Mouse (Mus musculus) heart, adult 2 months (tissue): ENCODE data around the gene Mocs1. TPM values are rescaled to one million over a fixed set of nuclear protein-coding genes. Genes with fewer than 3 reads are reported as not detected.

ENCODE experiments used
- DNase-seq, 2 experiments: peaks; one replicate each; pipeline ENCODE4 v3.0.0; 2021
- H3K27ac ChIP-seq: fragments of 200-600 bp; 2 replicates; pipeline ENCODE4 v1.8.1; 2022
- H3K27me3 ChIP-seq: fragments of 200-500 bp; 2 replicates; pipeline ENCODE4 v1.6.1; 2012; ENCODE audit warnings: mild to moderate bottlenecking, low read length, inconsistent platforms, mixed read lengths; ENCODE audit not compliant: control insufficient read depth, insufficient read depth
- H3K36me3 ChIP-seq: fragments of 200-500 bp; 2 replicates; pipeline ENCODE4 v1.6.1; 2012; ENCODE audit warnings: low read length, inconsistent platforms; ENCODE audit not compliant: control insufficient read depth, insufficient read depth
- H3K4me1 ChIP-seq: fragments of 200-500 bp; 2 replicates; pipeline ENCODE4 v1.6.1; 2011; ENCODE audit warnings: low read length; ENCODE audit not compliant: control insufficient read depth, insufficient read depth
- H3K4me3 ChIP-seq: fragments of 200-600 bp; 2 replicates; pipeline ENCODE4 v1.8.1; 2022
- H3K79me2 ChIP-seq: fragments of 200-500 bp; replicated peaks from 2 replicates; pipeline ENCODE4 v1.6.1; 2012; ENCODE audit warnings: mild to moderate bottlenecking, inconsistent platforms, low read length, moderate library complexity, mixed read lengths; ENCODE audit not compliant: control insufficient read depth, insufficient read depth
- H3K9ac ChIP-seq: fragments of 200-500 bp; 2 replicates; pipeline ENCODE4 v1.6.1; 2012; ENCODE audit warnings: low read depth, mild to moderate bottlenecking, control low read depth, inconsistent platforms, low read length, mixed read lengths
- CTCF ChIP-seq: fragments of 200-600 bp; IDR thresholded peaks from 2 replicates; pipeline ENCODE4 v1.8.1; 2022; ENCODE audit warnings: antibody characterized with exemption, mild to moderate bottlenecking, moderate library complexity
- EP300 ChIP-seq: fragments of 200-500 bp; IDR thresholded peaks from 2 replicates; pipeline ENCODE4 v1.6.1; 2011; ENCODE audit warnings: low read depth, low read length, control low read depth; ENCODE audit not compliant: insufficient read depth
- POLR2A ChIP-seq: fragments of 200-500 bp; IDR thresholded peaks from 2 replicates; pipeline ENCODE4 v1.6.1; 2011; ENCODE audit warnings: mild to moderate bottlenecking, low read depth, low read length, control low read depth; ENCODE audit not compliant: insufficient read depth
- WGBS: fragments of 180-500 bp; shearing (Covaris S2); methylation state at CpG from one replicate; pipeline ENCODE4 v1.1.7; 2018; 5-methylcytosine and 5-hydroxymethylcytosine counted together
- intact Hi-C: fragments of 180-260 bp; cut with DNase I; formaldehyde crosslinking; loops from one replicate; pipeline ENCODE4 v1.15.1; 2025
- polyA plus RNA-seq: library from polyadenylated mRNA; depleted of rRNA; stranded (reverse); fragments of >200 nt; gene quantifications from 2 replicates; pipeline ENCODE4 v1.2.3, GENCODE M21; 2012
- total RNA-seq, 2 experiments: library from RNA; stranded (reverse); gene quantifications; 2 replicates each; pipeline ENCODE4 v1.2.3; 2021

Gene Mocs1
- total and polyA plus RNA-seq, 3 experiments = 13.4 to 20.9 (median 19.2) TPM

DNA sequence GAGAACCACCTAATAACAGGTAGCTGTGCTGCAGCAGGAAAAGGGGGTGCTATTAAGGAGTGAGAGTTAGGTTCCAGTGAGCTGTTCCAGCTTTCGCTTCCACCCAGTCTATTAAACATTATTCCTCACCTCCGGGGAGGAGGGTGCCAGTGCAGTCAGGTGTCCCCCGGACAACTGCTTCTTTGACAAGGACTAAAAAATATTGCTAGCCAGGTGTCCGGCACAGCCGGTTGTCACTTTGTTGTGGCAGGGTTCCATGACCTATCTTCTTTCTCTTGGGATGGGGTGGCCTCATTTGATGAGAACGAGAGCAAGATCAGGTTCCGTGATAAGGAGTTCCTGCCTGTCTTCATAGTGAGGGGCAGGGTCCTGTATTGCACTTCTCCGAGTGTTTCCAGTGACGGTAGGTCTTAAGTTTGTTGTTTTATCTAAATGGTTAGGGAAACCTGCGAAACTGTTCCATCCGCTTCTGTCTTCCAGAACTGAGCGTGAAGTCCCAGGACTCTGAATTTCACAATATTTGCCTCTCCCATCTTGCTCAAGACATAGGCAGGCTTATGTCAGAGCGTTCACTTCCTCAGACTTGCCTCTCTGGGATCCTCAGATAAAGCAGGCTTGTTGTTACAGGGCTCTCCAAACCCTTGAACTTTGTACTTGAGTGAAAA lies 721 bp downstream of the Mocs1 start:
- Histone ChIP-seq H3K79me2 (no peaks in the 10 kb centered on the region), H3K27me3 (no peaks in the 10 kb centered on the region), H3K9ac (peak overlapping the region; percentile 93), H3K4me1 (peaks cover 25% of the 10 kb centered on the region), H3K4me3 (peak overlapping the region; percentile 92), H3K27ac (peak overlapping the region; percentile 96), H3K36me3 (peaks cover 3% of the 10 kb centered on the region; the same call in 1 of the 2 replicates)
- intact Hi-C loops = no loop called here
- TF ChIP-seq EP300 (no peak), POLR2A (no peak), CTCF (no peak)
- 23% methylated on average over 13 of the region's 13 CpGs for WGBS
- peak; percentile 41 to 58 for DNase-seq

DNA sequence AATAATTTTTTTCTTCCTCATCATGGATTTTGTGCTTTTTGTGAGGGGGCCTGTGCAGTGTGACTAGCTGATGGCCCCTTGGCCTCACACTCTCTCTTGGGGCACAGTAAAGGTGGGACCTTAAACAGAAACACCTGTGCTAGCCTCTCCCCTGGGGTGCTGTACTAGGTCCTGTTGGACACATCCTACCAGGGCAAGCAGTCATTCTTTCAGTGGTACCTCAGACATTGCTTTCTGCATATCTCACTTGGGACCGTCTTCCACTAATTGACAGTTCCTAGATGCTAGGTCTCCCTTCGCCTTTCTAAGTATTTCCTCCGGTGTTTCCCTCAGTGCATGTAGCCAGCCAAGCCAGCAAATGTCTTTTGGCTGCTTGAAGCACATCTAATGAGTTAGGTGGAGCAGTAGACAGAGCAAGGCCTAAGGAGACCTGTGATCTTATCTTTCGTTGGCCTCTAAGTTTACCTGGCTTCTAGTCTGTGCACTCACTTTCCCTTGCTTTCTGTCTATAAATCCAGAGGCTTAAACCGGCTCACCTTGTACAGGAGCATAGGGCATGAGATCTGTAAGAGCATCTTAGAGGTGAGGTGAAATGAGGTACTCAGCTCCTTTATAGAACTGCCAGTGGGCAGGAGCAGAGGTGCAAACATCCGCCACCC lies 1.4 kb downstream of the Mocs1 start:
- intact Hi-C loops = no loop called here
- Histone ChIP-seq H3K36me3 (peaks cover 3% of the 10 kb centered on the region; the same call in 1 of the 2 replicates), H3K9ac (peak overlapping the region; percentile 49; the same call in 1 of the 2 replicates), H3K4me3 (peak overlapping the region; percentile 92), H3K4me1 (peaks cover 25% of the 10 kb centered on the region), H3K79me2 (no peaks in the 10 kb centered on the region), H3K27ac (peak overlapping the region; percentile 96), H3K27me3 (no peaks in the 10 kb centered on the region)
- no peak for DNase-seq
- WGBS = 60% methylated on average over 6 of the region's 6 CpGs
- no peak for TF ChIP-seq POLR2A
- TF ChIP-seq CTCF = no peak
- TF ChIP-seq EP300 = no peak

DNA sequence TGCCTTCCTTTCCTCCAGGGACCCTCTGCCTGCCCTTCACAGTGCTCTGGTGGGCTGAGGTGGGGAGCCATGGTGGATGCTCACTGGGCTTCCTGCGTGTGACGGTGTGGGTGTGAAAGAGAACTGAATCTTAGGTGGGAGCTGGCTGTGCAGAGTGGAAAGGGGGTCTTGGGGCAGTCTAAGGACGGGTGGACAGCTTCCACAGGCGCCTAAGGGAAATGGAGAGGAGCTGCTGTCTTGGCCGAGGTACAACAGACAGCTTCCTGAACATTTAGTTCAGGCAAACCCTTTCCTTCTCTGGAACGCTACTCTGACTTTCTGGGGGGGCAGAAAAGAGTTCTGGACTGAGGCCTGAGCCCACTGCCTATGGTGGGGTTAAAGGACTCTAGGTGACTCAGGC lies 2.0 kb downstream of the Mocs1 start:
- intact Hi-C loops = no loop called here
- WGBS = 37% methylated on average over 6 of the region's 6 CpGs
- peak overlapping the region; percentile 49 for H3K9ac ChIP-seq
- no peaks in the 10 kb centered on the region for H3K79me2 ChIP-seq
- TF ChIP-seq CTCF (no peak), EP300 (no peak), POLR2A (no peak)
- peak in 1 of 2 experiments; percentile 47 for DNase-seq
- H3K27me3 ChIP-seq = no peaks in the 10 kb centered on the region
- H3K36me3 ChIP-seq = peaks cover 3% of the 10 kb centered on the region; the same call in 1 of the 2 replicates
- H3K4me1 ChIP-seq = peaks cover 25% of the 10 kb centered on the region
- H3K27ac ChIP-seq = peak overlapping the region; percentile 96
- H3K4me3 ChIP-seq = no peak overlapping the region; the same call in 1 of the 2 replicates

DNA sequence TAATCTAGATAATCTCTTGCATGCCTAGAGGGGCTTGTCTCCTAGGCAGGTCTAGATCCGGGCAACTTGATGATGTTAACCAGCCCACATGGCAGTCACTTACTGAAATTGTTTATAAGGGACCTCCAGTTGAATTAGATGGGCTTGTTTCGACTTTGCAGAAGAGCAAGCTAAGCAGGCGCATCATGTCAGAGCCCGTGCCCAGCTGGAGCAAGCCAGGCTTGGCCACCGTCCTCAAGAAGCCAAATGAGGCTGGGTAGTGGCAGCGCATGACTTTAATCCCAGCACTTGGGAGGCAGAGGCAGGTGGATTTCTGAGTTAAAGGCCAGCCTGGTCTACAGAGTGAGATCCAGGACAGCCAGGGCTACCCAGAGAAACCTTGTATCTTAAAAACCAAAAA lies 3.0 kb downstream of the Mocs1 start:
- no peak overlapping the region for H3K27ac ChIP-seq
- H3K27me3 ChIP-seq = no peaks in the 10 kb centered on the region
- intact Hi-C loops = no loop called here
- TF ChIP-seq POLR2A = no peak
- TF ChIP-seq CTCF = no peak
- no peak for TF ChIP-seq EP300
- H3K9ac ChIP-seq = no peak overlapping the region
- peaks cover 25% of the 10 kb centered on the region for H3K4me1 ChIP-seq
- H3K4me3 ChIP-seq = no peak overlapping the region
- 95% methylated on average over 6 of the region's 6 CpGs for WGBS
- no peak for DNase-seq
- H3K79me2 ChIP-seq = no peaks in the 10 kb centered on the region
- H3K36me3 ChIP-seq = peaks cover 3% of the 10 kb centered on the region; the same call in 1 of the 2 replicates

DNA sequence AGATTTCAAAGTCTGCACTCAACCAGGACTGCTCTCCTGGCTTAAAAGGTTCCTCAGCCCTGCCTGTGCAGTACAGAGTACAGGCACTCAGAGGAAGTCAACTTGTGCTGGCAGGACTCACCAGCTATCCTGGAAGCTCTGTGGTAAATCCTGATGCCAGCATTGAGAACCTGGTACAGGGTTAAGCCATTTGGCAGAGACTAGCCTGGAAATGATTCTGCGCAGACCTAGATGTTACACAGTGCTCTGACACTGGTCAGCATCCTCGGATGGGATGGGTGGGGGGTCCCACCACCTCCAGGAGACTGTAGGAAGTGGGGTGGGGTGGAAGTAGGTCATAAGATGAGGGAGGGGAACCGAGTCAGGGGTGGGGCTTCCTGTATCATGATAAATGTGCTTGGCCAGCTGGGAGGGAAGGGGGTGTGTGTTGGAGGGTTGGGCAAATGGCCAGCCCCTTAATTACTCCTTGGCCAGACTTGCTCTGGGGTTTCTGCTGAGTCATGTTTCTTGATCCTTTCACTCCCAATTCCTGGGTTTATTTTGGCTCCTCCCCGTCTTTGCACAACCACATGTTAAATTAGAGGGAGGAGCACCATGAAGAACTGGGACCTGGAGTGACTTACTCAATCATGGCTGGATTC lies 4.0 kb downstream of the Mocs1 start:
- Histone ChIP-seq H3K4me1 (peaks cover 25% of the 10 kb centered on the region), H3K4me3 (no peak overlapping the region), H3K27ac (peak overlapping the region; percentile 58), H3K9ac (no peak overlapping the region), H3K27me3 (no peaks in the 10 kb centered on the region), H3K79me2 (no peaks in the 10 kb centered on the region), H3K36me3 (peaks cover 3% of the 10 kb centered on the region; the same call in 1 of the 2 replicates)
- TF ChIP-seq CTCF (no peak), EP300 (0 out of 2 replicates have a peak, but pooled peaks have one; percentile 32)
- WGBS = 25% methylated on average over 4 of the region's 4 CpGs
- DNase-seq = peak; percentile 70 to 81
- intact Hi-C loops = no loop called here
